Mouse (Mus musculus) ES-Bruce4 (cell line): ENCODE data around the gene Sprr4. TPM values are rescaled to one million over a fixed set of nuclear protein-coding genes. Genes with fewer than 3 reads are reported as not detected.
"Not testable (repeated sequence)": the region's sequence is repeated elsewhere in the genome, so short reads cannot be mapped to it uniquely, and the experiment has no call there.

Source experiments
- H3K27ac ChIP-seq: 2 replicates; pipeline ENCODE4 v1.5.1; 2012; ENCODE audit warnings: low read length, inconsistent platforms; ENCODE audit not compliant: insufficient read depth
- H3K27me3 ChIP-seq: 2 replicates; pipeline ENCODE4 v1.6.1; 2012; ENCODE audit warnings: mild to moderate bottlenecking, low read length, inconsistent platforms; ENCODE audit not compliant: control insufficient read depth, poor library complexity, insufficient read depth, severe bottlenecking
- H3K36me3 ChIP-seq: 2 replicates; pipeline ENCODE4 v1.6.1; 2012; ENCODE audit warnings: inconsistent platforms, mild to moderate bottlenecking, low read length, moderate library complexity; ENCODE audit not compliant: control insufficient read depth, poor library complexity, insufficient read depth, severe bottlenecking
- H3K4me1 ChIP-seq: one replicate; pipeline ENCODE4 v1.8.1; 2011; ENCODE audit warnings: low read length; ENCODE audit not compliant: control insufficient read depth, insufficient read depth
- H3K4me3 ChIP-seq: 2 replicates; pipeline ENCODE4 v1.5.1; 2011; ENCODE audit warnings: low read depth, mild to moderate bottlenecking, low read length
- H3K9ac ChIP-seq: 2 replicates; pipeline ENCODE4 v1.6.1; 2012; ENCODE audit warnings: low read depth, mild to moderate bottlenecking, inconsistent platforms; ENCODE audit not compliant: poor library complexity, severe bottlenecking
- H3K9me3 ChIP-seq: replicated peaks from 2 replicates; pipeline ENCODE4 v1.6.1; 2012; ENCODE audit warnings: mild to moderate bottlenecking, low read length, inconsistent platforms; ENCODE audit not compliant: control insufficient read depth, poor library complexity, insufficient read depth, severe bottlenecking
- CTCF ChIP-seq: IDR thresholded peaks from one replicate; pipeline ENCODE4 v1.8.1; 2011; ENCODE audit warnings: low read depth, low read length
- EP300 ChIP-seq: IDR thresholded peaks from 2 replicates; pipeline ENCODE4 v1.6.1; 2011; ENCODE audit warnings: low read depth, low read length; ENCODE audit not compliant: insufficient read depth
- POLR2A ChIP-seq: IDR thresholded peaks from one replicate; pipeline ENCODE4 v1.8.1; 2011; ENCODE audit warnings: low read length; ENCODE audit not compliant: insufficient read depth
- polyA plus RNA-seq: library from polyadenylated mRNA; stranded (reverse); fragments of >200 nt; gene quantifications from 2 replicates; pipeline ENCODE4 v1.2.4, GENCODE M21; 2011; ENCODE audit warnings: low read depth; ENCODE audit not compliant: missing spikeins, insufficient read depth, insufficient read length

The Sprr4 gene
- not detected in 2 replicates for polyA plus RNA-seq

GRCm38 (mm10) chr3:92500393-92500792 lies at the start of gene Sprr4:
Gene Sprr4, minus strand, starts transcription at chr3:92500493.
- Histone ChIP-seq H3K36me3 (no peaks in the 10 kb centered on the region), H3K4me1 (no peaks in the 10 kb centered on the region), H3K9me3 (no peaks in the 10 kb centered on the region), H3K9ac (no peak within 1 kb of the TSS), H3K27ac (no peak within 1 kb of the TSS), H3K27me3 (no peaks in the 10 kb centered on the region), H3K4me3 (no peak within 1 kb of the TSS)
- no peak for TF ChIP-seq CTCF
- TF ChIP-seq POLR2A: no peak
- no peak for TF ChIP-seq EP300

GRCm38 (mm10) chr3:92534411-92534810 lies 34.1 kb upstream of the Sprr4 start, which contains the start of gene 2310046K23Rik:
Gene 2310046K23Rik, minus strand, starts transcription at chr3:92534511.
- no peaks in the 10 kb centered on the region for H3K4me1 ChIP-seq
- no peaks in the 10 kb centered on the region for H3K9me3 ChIP-seq
- H3K27ac ChIP-seq: no peak within 1 kb of the TSS
- TF ChIP-seq POLR2A (no peak), EP300 (no peak), CTCF (no peak)
- no peaks in the 10 kb centered on the region for H3K27me3 ChIP-seq
- H3K9ac ChIP-seq: no peak within 1 kb of the TSS
- H3K36me3 ChIP-seq: no peaks in the 10 kb centered on the region
- H3K4me3 ChIP-seq: no peak within 1 kb of the TSS

GRCm38 (mm10) chr3:92512325-92512724 lies 12.0 kb upstream of the Sprr4 start:
- Histone ChIP-seq H3K4me1 (no peaks in the 10 kb centered on the region), H3K27me3 (peaks cover 1% of the 10 kb centered on the region; the same call in 1 of the 2 replicates), H3K9me3 (no peaks in the 10 kb centered on the region), H3K27ac (no peak overlapping the region), H3K9ac (no peak overlapping the region), H3K36me3 (no peaks in the 10 kb centered on the region), H3K4me3 (no peak overlapping the region)
- no peak for TF ChIP-seq CTCF
- TF ChIP-seq EP300: no peak
- TF ChIP-seq POLR2A: no peak

DNA sequence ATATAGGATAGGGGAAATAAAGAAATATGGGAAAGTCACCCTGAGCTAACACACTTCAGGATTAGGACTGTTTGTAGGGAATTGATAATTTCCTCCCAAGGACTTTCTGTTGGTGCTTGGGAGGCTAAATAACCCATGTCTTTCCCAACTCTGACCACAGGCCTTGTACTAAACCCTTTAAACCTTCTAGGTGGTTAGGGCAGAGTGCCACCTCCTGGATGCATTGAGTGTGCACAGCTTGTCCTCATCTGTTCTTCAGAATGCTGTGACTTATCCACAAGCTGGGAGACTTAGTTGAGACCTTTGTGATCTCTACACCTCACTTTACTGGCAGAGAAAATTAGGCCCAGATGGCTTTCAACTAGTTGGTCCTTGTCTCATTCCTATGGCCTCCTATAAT lies 10.5 kb upstream of the Sprr4 start:
- Histone ChIP-seq H3K4me1 (no peaks in the 10 kb centered on the region), H3K36me3 (no peaks in the 10 kb centered on the region), H3K9ac (no peak overlapping the region), H3K4me3 (no peak overlapping the region), H3K9me3 (no peaks in the 10 kb centered on the region), H3K27me3 (peaks cover 1% of the 10 kb centered on the region; the same call in 1 of the 2 replicates), H3K27ac (no peak overlapping the region)
- no peak for TF ChIP-seq CTCF
- TF ChIP-seq EP300: no peak
- no peak for TF ChIP-seq POLR2A

DNA sequence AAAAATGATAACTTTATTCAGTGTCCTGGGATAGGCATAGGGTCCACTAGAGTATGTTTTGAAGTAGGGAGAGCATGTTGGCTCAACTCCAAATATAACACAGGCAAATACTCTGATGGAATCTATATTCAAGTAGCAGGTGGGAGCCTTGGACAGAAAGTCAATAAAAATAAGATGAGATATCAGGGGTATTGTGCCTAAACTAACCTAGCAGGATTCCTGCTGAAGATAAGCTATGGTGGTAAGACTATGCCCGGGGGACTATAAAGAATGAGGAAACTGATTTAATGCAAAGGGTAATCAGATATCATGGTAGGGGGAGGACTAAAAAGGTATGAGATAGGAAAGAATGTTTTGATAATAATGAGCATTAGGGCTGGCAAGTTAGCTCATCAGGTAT lies 7.9 kb upstream of the Sprr4 start:
- no peak overlapping the region for H3K9ac ChIP-seq
- H3K36me3 ChIP-seq: no peaks in the 10 kb centered on the region
- TF ChIP-seq EP300 (no peak), CTCF (no peak), POLR2A (no peak)
- H3K4me3 ChIP-seq: no peak overlapping the region
- H3K27ac ChIP-seq: no peak overlapping the region
- peaks cover 1% of the 10 kb centered on the region; the same call in 1 of the 2 replicates for H3K27me3 ChIP-seq
- H3K4me1 ChIP-seq: no peaks in the 10 kb centered on the region
- H3K9me3 ChIP-seq: no peaks in the 10 kb centered on the region

GRCm38 (mm10) chr3:92503528-92503927 lies 3.2 kb upstream of the Sprr4 start:
- Histone ChIP-seq H3K27me3 (peaks cover 1% of the 10 kb centered on the region; the same call in 1 of the 2 replicates), H3K27ac (no peak overlapping the region), H3K9ac (no peak overlapping the region), H3K36me3 (no peaks in the 10 kb centered on the region), H3K9me3 (no peaks in the 10 kb centered on the region), H3K4me3 (no peak overlapping the region), H3K4me1 (no peaks in the 10 kb centered on the region)
- TF ChIP-seq EP300 (no peak), POLR2A (no peak), CTCF (no peak)

- H3K36me3 ChIP-seq, H3K9ac ChIP-seq, H3K9me3 ChIP-seq, H3K4me1 ChIP-seq, H3K4me3 ChIP-seq, H3K27ac ChIP-seq, H3K27me3 ChIP-seq: not testable (repeated sequence)
Observed at GRCm38 (mm10) chr3:92490262-92490661, 10.0 kb downstream of the Sprr4 start.
